Mouse (Mus musculus) small intestine, adult 2 months (tissue): Measurements from ENCODE around the gene Sipa1.

ENCODE experiments used
- CTCF ChIP-seq: fragments of 200-500 bp; IDR thresholded peaks from 2 replicates; pipeline ENCODE4 v1.5.1; 2012; ENCODE audit warnings: low read depth, mild to moderate bottlenecking, control low read depth, inconsistent platforms, low read length, moderate library complexity, mixed read lengths; ENCODE audit not compliant: insufficient replicate concordance, insufficient read length; ENCODE audit errors: extremely low read depth
- POLR2A ChIP-seq: fragments of 200-500 bp; IDR thresholded peaks from 2 replicates; pipeline ENCODE4 v1.6.1; 2012; ENCODE audit warnings: low read depth, mild to moderate bottlenecking, control low read depth, inconsistent platforms, low read length, moderate library complexity

DNA sequence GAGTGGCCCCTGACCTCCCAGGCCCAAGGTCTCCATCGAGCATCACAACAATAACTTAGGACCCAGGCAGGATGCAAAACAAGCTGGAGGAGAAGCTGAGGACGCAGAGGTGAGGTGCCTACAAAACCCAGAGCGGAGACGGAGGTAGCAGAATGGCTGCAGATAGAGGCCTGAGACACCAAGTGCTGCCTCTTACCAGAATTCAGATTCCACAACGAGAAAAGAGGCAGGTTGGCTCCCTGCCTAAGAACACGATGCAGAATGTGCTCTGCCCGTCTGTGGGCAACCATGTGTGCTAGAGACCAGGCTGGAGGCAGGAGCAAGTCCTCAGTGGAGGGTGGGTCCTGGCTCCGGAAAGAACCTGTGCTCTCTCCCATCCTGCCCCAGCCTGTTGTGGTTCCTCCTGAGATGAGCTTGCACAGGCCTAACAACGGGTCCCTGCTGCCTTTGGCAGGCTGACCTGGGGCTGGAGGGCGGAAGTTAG lies 29.4 kb upstream of the Sipa1 start:
- TF ChIP-seq CTCF (no peak), POLR2A (no peak)
